Comparison of ENCODE assay signal across 7 mouse cellular contexts in the genomic region with DNA sequence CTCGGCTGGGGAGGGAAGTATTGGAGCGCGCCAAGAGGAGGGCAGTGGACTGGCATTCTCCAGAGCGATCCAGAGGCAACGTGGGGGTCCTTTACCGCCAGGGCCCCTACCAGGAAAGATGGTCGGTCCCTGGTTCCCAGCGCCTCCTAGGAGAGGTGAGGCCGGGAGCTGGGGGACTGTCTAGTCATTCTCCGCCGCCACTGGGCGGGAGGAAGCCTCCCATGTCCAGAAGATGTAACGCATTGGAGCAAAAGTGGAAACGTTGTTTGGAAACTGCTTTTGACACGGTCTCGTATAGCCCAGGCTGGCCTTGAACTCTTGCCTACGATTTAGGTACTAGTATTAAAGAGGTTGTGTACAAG. TPM values are rescaled to one million over a fixed set of nuclear protein-coding genes. Genes with fewer than 3 reads are reported as not detected.
DNase-seq lines count a peak whose midpoint lies in the region; ATAC-seq and TF ChIP-seq lines count a peak whose summit lies in the region.

No protein-coding gene starts in this region.

- peak overlapping the region; percentile 83 for H3K4me3 ChIP-seq in thymus, adult 2 months (ENCODE audit: control insufficient read depth, insufficient read depth, low read length)
- H3K4me3 ChIP-seq in forebrain, embryonic 11.5 days (ENCODE audit: low read depth, low read length): peak overlapping the region; percentile 68
- peak overlapping the region; percentile 76 to 83 for H3K4me3 ChIP-seq in liver, embryonic 14.5 days (ENCODE audit: insufficient read depth in 1 of 2, low read depth in 2 of 2, low read length in 2 of 2)

- H3K27me3 ChIP-seq in thymus, adult 2 months (ENCODE audit: control insufficient read depth, insufficient read depth, low read length): no peaks in the 10 kb centered on the region
- 0 out of 2 replicates have a peak, but pooled peaks cover 4% of the 10 kb centered on the region for H3K27me3 ChIP-seq in forebrain, embryonic 11.5 days (ENCODE audit: control insufficient read depth, insufficient read depth, low read length)
- no peaks in the 10 kb centered on the region for H3K27me3 ChIP-seq in liver, embryonic 14.5 days (ENCODE audit: control insufficient read depth, insufficient read depth, low read length)

- no peak for TF ChIP-seq CTCF in thymus, adult 2 months (IDR thresholded peaks at IDR 0.05; ENCODE audit: borderline replicate concordance, control insufficient read depth, extremely low read depth, insufficient read depth, low read length, poor library complexity)
- peak; percentile 7; the same call in 1 of the 2 replicates for TF ChIP-seq CTCF in liver, embryonic 14.5 days (IDR thresholded peaks at IDR 0.05; ENCODE audit: low read depth)

- H3K4me2 ChIP-seq in forebrain, embryonic 11.5 days (ENCODE audit: low read depth, low read length, severe bottlenecking): peak overlapping the region; percentile 60
- peak overlapping the region; percentile 92 for H3K4me2 ChIP-seq in liver, embryonic 14.5 days (ENCODE audit: low read depth)

- peak overlapping the region; percentile 77 for H3K9ac ChIP-seq in forebrain, embryonic 11.5 days (ENCODE audit: low read length)
- peak overlapping the region; percentile 89 for H3K9ac ChIP-seq in liver, embryonic 14.5 days (replicated peaks)

- no peak for TF ChIP-seq EP300 in liver, embryonic 14.5 days (IDR thresholded peaks at IDR 0.05; ENCODE audit: low read depth)

- WGBS in thymus, adult 2 months: 4% methylated on average over 17 of the region's 17 CpGs
- WGBS in forebrain, embryonic 11.5 days: 2% methylated on average over 17 of the region's 17 CpGs
- 3% methylated on average over 17 of the region's 17 CpGs for WGBS in liver, embryonic 14.5 days (ENCODE audit: insufficient replicate concordance)

- H3K9me3 ChIP-seq in forebrain, embryonic 11.5 days (ENCODE audit: control insufficient read depth, low read length): no peaks in the 10 kb centered on the region
- H3K9me3 ChIP-seq in liver, embryonic 14.5 days (ENCODE audit: control insufficient read depth, low read length): no peaks in the 10 kb centered on the region

- peaks cover 6% of the 10 kb centered on the region for H3K4me1 ChIP-seq in thymus, adult 2 months (replicated peaks; ENCODE audit: control insufficient read depth, insufficient read depth, low read length)
- no peaks in the 10 kb centered on the region; the same call in 1 of the 2 replicates for H3K4me1 ChIP-seq in forebrain, embryonic 11.5 days (replicated peaks; ENCODE audit: control insufficient read depth, insufficient read depth, low read length)
- H3K4me1 ChIP-seq in liver, embryonic 14.5 days (replicated peaks; ENCODE audit: control insufficient read depth in 2 of 2, insufficient read depth in 2 of 2, low read length in 1 of 2): peaks cover 16 to 26% of the 10 kb centered on the region in 2 experiments

- no peak for DNase-seq in thymus, adult 2 months
- no peak for DNase-seq in thymus, postnatal 14 days
- no peak for DNase-seq in forebrain, embryonic 11.5 days (ENCODE audit: low spot score)
- peak in 2 of 3 experiments; percentile 19 to 26 for DNase-seq in liver, embryonic 14.5 days (ENCODE audit: low read depth in 3 of 3, low spot score in 3 of 3)
- no peak for DNase-seq in urinary bladder, adult 18-20 months (ENCODE audit: low spot score in 2 of 2)
- DNase-seq in cerebellum, postnatal 36 days: no peak

- peaks cover 7% of the 10 kb centered on the region for H3K36me3 ChIP-seq in thymus, adult 2 months (ENCODE audit: control insufficient read depth, insufficient read depth, low read length)
- H3K36me3 ChIP-seq in forebrain, embryonic 11.5 days (ENCODE audit: control insufficient read depth, insufficient read depth, low read length): no peaks in the 10 kb centered on the region
- peaks cover 12% of the 10 kb centered on the region for H3K36me3 ChIP-seq in liver, embryonic 14.5 days (replicated peaks; ENCODE audit: control insufficient read depth, insufficient read depth, low read depth)

- H3K27ac ChIP-seq in thymus, adult 2 months (ENCODE audit: control insufficient read depth, insufficient read depth, low read length): no peak overlapping the region
- peak overlapping the region; percentile 48; the same call in 1 of the 2 replicates for H3K27ac ChIP-seq in forebrain, embryonic 11.5 days (ENCODE audit: low read depth, low read length)
- peak overlapping the region; percentile 69 for H3K27ac ChIP-seq in liver, embryonic 14.5 days

- ATAC-seq in forebrain, embryonic 11.5 days (replicated peaks; ENCODE audit: low FRiP score): no peak
- peak; percentile 65 for ATAC-seq in liver, embryonic 14.5 days (ENCODE audit: insufficient read depth)
- no peak for ATAC-seq in activated CD4-positive, CD25-positive, alpha-beta regulatory T cell, adult 4 months

- no peak for TF ChIP-seq POLR2A in thymus, adult 2 months (IDR thresholded peaks at IDR 0.05; ENCODE audit: control insufficient read depth, extremely low read depth, insufficient read depth, low read length, poor library complexity)

RNA-seq across cellular contexts. Expression of a gene that starts 0.5 kb away (rescaled TPM):
- 13.8 and 14.6 TPM in 2 replicates for polyA plus RNA-seq in thymus, adult 2 months (2012; rRNA removed)
- polyA plus RNA-seq in forebrain, embryonic 11.5 days (2014; fragmentation: Nextera tagmentation; extraction: Ambion mirVana): 18.3 and 19.6 TPM in 2 replicates
- polyA plus RNA-seq in liver, embryonic 14.5 days (2012; rRNA removed): 11.2 and 19.5 TPM in 2 replicates
- 42.5 and 44.6 TPM in 2 replicates for polyA plus RNA-seq in liver, embryonic 14.5 days (2014; fragmentation: Nextera tagmentation; extraction: Ambion mirVana)
- 10 to 100 TPM; 25.5 to 35.6 TPM for polyA plus RNA-seq in activated CD4-positive, CD25-positive, alpha-beta regulatory T cell, adult 4 months (2017; shearing (Covaris generic))

RNA-seq across cellular contexts. Expression of a gene that starts 0.6 kb away (rescaled TPM):
- polyA plus RNA-seq in thymus, adult 2 months (2012; rRNA removed): 20.8 and 21.7 TPM in 2 replicates
- 32.8 TPM in 2 replicates for polyA plus RNA-seq in forebrain, embryonic 11.5 days (2014; fragmentation: Nextera tagmentation; extraction: Ambion mirVana)
- 14.0 and 20.6 TPM in 2 replicates for polyA plus RNA-seq in liver, embryonic 14.5 days (2012; rRNA removed)
- polyA plus RNA-seq in liver, embryonic 14.5 days (2014; fragmentation: Nextera tagmentation; extraction: Ambion mirVana): 13.8 and 18.0 TPM in 2 replicates
- polyA plus RNA-seq in activated CD4-positive, CD25-positive, alpha-beta regulatory T cell, adult 4 months (2017; shearing (Covaris generic)): 1 to 10 TPM; 1.3 to 1.7 TPM

RNA-seq across cellular contexts. Expression of a gene that starts 19.7 kb away (rescaled TPM):
- 0.20 and 0.43 TPM in 2 replicates for polyA plus RNA-seq in thymus, adult 2 months (2012; rRNA removed)
- not detected in 2 replicates for polyA plus RNA-seq in forebrain, embryonic 11.5 days (2014; fragmentation: Nextera tagmentation; extraction: Ambion mirVana)
- polyA plus RNA-seq in liver, embryonic 14.5 days (2012; rRNA removed): 0.03 and 0.07 TPM in 2 replicates
- 0.11 and 0.19 TPM in 2 replicates for polyA plus RNA-seq in liver, embryonic 14.5 days (2014; fragmentation: Nextera tagmentation; extraction: Ambion mirVana)
- polyA plus RNA-seq in activated CD4-positive, CD25-positive, alpha-beta regulatory T cell, adult 4 months (2017; shearing (Covaris generic)): under 1 TPM in 1 of 2 experiments, not detected in 1; 0.26 TPM

RNA-seq across cellular contexts. Expression of a gene that starts 27.5 kb away (rescaled TPM):
- 0.70 and 1.1 TPM in 2 replicates for polyA plus RNA-seq in thymus, adult 2 months (2012; rRNA removed)
- polyA plus RNA-seq in forebrain, embryonic 11.5 days (2014; fragmentation: Nextera tagmentation; extraction: Ambion mirVana): 0.28 TPM in 1 of 2 replicates, not detected in the other
- not detected in 2 replicates for polyA plus RNA-seq in liver, embryonic 14.5 days (2012; rRNA removed)
- not detected in 2 replicates for polyA plus RNA-seq in liver, embryonic 14.5 days (2014; fragmentation: Nextera tagmentation; extraction: Ambion mirVana)
- not detected for polyA plus RNA-seq in activated CD4-positive, CD25-positive, alpha-beta regulatory T cell, adult 4 months (2017; shearing (Covaris generic))

RNA-seq across cellular contexts. Expression of a gene that starts 48.7 kb away (rescaled TPM):
- polyA plus RNA-seq in thymus, adult 2 months (2012; rRNA removed): 38.8 and 45.3 TPM in 2 replicates
- 45.7 and 47.1 TPM in 2 replicates for polyA plus RNA-seq in forebrain, embryonic 11.5 days (2014; fragmentation: Nextera tagmentation; extraction: Ambion mirVana)
- 14.3 and 15.9 TPM in 2 replicates for polyA plus RNA-seq in liver, embryonic 14.5 days (2012; rRNA removed)
- polyA plus RNA-seq in liver, embryonic 14.5 days (2014; fragmentation: Nextera tagmentation; extraction: Ambion mirVana): 40.8 and 41.0 TPM in 2 replicates
- polyA plus RNA-seq in activated CD4-positive, CD25-positive, alpha-beta regulatory T cell, adult 4 months (2017; shearing (Covaris generic)): 100 to 1,000 TPM; 118 to 122 TPM

Comparison
In these comparisons a context has a peak if more than half of its experiments do, and no peak if none do; other contexts are left out.
1. DNase-seq: peak in liver, embryonic 14.5 days (2 of 3); none in thymus, adult 2 months (single experiment), thymus, postnatal 14 days (single experiment), forebrain, embryonic 11.5 days (single experiment), urinary bladder, adult 18-20 months (0 of 2) and cerebellum, postnatal 36 days (0 of 2).
2. Peak in every context shown above with its lines, with median percentiles within 50 percentile points of each other: H3K4me3 ChIP-seq.